Mouse (Mus musculus): ENCODE data around the gene Wnk1. TPM values are rescaled to one million over a fixed set of nuclear protein-coding genes. Genes with fewer than 3 reads are reported as not detected.
"Not testable (repeated sequence)": the region's sequence is repeated elsewhere in the genome, so short reads cannot be mapped to it uniquely, and the experiment has no call there.

Gene Wnk1
- total RNA-seq (2021), result 183 and 192 TPM in 2 replicates
- long read RNA-seq, experiment 1, partial matches to known transcripts, result 2 of 19 reads
- long read RNA-seq, experiment 1, other reads (novel, unspliced or antisense), result 17 of 19 reads
- long read RNA-seq, experiment 2, partial matches to known transcripts, result 0 of 11 reads
- long read RNA-seq, experiment 2, other reads (novel, unspliced or antisense), result 11 of 11 reads

- peak; percentile 98 for DNase-seq
These were observed at the start of gene Wnk1 for GRCm38 (mm10) chr6:120038366-120039255. Gene Wnk1, minus strand, starts transcription at chr6:120038672.

- not testable (repeated sequence) for DNase-seq
These were observed 48.6 kb upstream of the Wnk1 start for GRCm38 (mm10) chr6:120087041-120087440.

DNA sequence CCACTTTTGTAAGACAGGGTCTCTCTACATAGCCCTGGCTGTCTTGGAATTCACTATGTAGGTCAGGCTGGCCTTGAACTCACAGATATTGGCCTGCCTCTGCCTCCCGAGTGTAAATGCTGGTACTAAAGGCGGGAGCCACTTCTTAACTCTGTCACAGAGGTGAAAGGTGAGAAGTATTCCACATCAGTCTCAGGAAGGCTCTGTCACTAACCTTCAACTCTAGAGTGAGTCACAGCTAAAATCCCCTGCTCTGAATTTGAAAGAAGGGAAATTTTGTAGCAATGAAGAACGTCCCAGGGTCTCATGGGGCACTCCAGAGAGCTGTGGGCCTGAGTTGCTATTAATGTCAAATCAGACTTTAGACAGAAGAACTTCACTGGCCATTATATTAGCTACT, 47.4 kb upstream of the Wnk1 start:
- no peak for DNase-seq

DNA sequence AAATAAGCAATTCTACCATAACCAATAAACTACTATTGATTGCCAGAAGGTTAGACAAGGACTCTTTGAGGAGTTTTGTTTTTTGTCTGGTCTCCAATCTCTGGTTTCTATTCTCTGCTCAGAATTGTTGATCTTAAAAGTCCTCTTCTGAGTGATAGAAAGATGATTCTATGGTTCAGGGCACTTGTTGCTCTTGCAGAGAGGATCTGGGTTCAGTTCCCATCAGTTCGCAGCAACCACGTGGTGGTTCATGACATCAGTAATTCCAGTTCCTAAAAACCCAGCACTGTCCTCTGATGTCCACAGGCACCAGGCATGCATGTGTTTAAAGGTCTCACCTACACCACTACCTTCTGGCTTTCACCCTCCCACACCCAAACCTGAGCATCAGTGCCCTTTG, 46.5 kb upstream of the Wnk1 start:
- no peak for DNase-seq

- DNase-seq, result no peak
These were observed 45.0 kb upstream of the Wnk1 start for GRCm38 (mm10) chr6:120083442-120083841.

DNA sequence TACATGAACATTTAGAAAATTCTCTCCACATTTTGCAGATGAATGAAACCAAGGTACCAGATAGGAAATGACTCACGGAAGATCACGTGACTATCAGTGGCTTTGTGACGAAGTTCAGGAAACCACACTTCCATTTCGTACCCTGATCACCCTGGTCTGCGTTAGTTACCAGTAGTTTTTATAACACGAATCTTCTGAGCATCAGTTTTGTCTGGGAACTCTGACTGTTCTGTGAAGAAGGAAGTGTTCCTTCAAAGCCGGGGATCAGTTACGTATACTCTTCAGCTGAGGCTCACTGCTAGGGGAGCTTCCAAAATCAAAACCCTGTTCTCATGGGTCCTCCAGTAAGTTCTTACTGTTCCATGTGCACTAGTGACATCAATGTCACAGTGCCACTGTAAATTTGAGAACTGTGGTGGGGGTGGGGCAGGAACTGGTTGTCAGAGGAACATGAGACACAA, 44.5 kb upstream of the Wnk1 start:
- DNase-seq, result no peak

GRCm38 (mm10) chr6:120082251-120082950, 43.9 kb upstream of the Wnk1 start:
- DNase-seq, result no peak

DNA sequence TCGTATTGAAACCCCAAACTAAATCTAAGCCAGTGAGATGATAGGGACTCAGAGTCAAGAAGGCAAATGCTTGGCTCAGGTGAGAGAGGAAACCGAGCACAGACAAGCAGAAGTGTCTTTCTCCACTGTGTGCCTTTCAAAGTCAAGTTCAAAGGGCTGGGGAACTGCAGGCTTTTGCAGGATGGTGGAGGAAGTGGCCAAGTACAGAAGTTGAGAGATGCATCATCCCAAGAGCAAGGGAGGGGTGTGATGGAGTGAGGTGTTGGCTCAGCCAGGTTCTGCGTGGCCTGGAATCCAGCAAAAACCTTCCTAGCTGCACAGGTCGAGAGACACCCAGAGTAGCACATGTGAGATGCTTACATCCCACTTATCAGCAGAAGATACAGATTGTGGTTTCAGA, 43.0 kb upstream of the Wnk1 start:
- no peak for DNase-seq

DNA sequence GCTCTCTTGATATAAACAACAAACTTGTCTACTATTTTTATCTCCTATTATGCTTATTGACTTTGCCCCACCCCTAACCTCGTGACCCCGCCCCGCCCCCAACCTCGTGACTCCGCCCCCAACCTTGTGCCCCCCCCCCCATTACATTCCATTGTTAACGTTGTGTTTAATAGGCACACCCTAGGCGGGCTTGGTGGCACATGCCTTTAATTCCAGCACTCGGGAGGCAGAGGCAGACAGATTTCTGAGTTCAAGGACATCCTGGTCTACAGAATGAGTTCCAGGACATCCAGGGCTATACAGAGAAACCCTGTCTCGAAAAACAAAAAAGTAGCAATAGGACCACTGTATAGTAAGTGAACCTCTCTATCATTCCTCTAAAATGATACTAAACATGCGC, 41.1 kb upstream of the Wnk1 start:
- DNase-seq, result no peak

DNA sequence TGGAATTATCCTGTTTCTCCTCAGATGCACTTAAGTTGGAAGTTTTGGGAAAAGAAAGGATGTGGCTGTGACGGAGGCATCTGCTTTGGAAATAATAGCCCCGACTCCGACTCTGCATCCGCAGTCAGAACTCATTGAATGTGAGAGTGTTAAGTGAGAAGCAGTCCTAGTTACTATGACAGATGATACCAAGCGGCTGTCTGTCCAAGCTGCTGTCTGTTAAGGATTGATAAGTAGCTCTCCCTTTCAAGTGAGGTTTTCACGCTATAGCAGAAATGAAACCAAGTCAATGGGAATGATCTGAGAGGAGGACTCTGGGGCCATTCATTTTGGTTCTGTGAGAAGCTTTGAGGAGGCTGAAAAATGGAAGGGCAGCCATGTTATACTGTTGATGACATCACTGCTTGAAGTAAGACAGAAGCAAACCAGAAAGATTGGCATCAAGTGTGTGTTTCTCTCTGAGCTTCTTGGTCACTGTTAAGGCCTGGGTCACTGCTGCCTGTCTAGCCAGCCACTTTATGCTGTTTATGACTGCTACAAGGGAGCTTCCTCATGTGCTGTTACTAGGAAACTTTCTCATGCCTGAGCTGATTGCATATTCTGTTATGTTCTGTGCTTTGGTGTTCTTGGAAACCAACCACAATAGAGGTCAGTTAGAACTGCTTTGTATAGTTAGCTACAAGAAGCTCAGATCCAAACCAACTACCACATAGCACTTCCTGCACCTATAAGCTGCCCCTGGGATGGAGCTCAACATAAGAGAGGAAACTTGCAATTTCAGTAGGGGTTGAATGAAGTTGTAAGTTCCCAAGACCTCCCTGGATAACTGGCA, 38.4 kb upstream of the Wnk1 start:
- DNase-seq, result no peak

- DNase-seq, result no peak
These were observed 34.2 kb upstream of the Wnk1 start for GRCm38 (mm10) chr6:120072630-120073029.

- DNase-seq, result no peak
These were observed 31.1 kb upstream of the Wnk1 start for GRCm38 (mm10) chr6:120069546-120069945.

DNA sequence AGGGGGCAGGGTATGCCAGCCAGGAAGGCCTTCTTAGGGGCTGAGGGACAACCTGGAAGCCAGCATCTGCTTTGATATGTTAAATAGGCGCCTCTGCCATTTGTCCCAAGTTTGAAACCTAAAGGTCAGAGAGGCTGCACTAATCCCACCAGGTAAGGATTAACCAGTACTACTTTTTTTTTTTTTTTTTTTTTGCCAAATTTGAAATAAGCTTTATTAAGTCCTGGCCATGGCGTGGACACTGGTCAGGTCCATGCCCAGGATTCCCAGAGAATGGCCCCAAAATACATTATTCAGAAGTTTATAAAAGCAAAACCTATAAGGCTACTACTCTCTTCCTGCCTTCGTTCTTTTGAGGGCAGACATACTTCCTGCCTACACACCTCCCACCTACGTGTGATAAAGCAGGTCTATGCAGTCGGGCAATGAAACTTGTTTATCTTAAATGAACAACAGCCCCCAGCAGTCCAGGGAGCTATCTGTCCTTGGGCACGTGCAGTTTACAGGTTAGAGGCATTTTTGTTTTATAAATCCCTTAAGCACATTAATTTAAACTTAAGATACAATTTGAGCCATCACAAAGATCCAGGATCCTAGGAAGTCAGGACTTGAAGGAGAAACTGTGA, 27.2 kb upstream of the Wnk1 start:
- DNase-seq, result no peak

DNA sequence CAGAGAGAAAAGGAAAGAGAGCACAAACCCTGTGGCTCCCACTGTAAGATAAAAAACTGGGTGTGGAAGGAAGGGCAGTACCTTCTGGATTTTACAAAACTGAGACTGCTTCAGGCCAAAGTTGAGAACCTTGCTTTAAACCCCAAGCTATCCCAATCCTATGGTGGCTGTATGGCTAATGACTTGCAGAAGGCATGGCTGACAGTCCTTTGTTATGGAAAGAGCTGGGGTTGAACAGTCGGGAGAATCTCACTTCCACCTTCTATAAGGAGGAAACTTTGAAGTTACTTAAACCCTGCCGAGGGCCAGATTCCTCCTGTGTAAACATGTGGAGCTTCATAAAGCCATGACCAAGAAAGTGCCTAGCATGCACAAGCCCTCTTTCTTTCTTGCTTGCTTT, 26.2 kb upstream of the Wnk1 start:
- DNase-seq, result no peak

DNA sequence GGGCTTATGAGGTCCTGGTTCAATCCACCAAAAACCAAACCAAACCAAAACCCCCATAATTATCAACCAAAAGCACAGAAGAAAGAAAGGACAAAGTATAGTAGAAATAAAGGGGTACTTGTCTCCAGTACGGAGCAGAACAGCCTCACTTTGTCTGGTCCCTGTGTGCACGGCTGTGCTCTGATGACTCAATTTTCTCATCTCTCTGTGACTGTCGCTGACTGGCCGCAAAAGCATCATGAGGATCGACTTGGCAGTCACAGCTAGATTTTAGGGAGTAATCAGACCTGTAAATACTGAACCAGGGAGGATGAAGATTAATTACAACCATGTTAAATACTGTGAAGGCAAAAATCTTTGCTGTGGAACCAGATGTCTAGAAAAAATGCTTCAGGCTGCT, 24.5 kb upstream of the Wnk1 start:
- no peak for DNase-seq

DNA sequence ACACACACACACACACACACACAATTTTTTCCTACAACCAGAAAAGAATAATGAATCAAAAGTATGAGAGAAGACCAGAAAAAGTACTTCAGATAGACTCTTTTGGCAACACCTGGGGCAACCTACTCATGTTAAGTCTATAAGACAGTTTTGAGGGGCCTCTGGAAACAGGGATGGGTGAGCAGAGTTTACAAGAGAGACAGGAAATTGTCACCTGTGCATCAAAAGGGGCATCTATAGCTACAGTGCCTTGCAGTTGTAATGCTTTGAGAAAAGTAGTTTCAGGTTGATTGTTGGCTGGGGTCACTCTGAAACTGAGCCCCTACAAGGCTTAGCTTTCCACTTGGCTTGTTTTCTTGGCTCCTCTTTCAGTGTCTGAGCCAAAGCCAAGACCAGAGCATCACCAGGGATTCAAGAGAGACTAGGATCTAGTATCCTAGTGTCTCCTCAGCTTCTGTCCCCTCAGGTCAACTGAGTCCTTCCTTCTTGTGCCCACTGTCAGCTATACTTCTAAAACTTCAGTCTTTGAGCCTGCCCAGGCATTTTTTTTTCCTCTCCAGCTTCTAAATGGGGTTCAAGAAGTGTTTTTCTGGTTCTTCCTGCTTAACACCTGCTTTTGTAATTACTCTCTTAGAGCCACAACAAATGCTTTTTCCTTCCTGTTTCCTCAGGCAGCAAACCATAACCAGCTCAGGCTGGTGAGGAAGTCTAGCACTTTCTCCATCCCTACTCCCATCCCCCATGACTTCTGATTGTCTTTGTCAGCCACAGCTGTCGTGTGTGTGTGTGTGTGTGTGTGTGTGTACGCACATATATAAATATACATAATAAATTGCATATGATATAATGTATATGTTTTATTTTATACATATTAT, 17.4 kb upstream of the Wnk1 start:
- DNase-seq, result no peak

- no peak for DNase-seq
These were observed 15.9 kb upstream of the Wnk1 start for GRCm38 (mm10) chr6:120054412-120054811.

GRCm38 (mm10) chr6:120047705-120048292, 9.3 kb upstream of the Wnk1 start:
- DNase-seq, result no peak

DNA sequence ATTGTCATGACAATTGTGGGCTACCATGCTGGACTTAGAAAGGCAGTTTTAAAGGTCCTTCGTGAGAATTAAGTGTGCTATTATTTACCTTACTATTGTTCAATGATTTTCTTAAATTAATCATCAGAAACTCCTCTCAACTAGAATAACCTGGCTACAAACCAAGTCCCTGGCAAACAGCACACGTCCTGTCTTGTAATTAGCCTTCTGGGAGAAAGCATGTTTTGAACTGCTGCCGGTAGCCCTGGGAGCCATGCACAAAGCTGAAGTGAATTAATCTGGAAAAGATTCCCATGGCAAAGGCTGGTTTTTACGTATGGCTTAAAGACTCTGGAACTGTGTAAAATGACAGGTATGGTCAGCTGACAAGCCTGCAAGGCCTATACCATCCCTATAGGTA, 6.9 kb upstream of the Wnk1 start:
- no peak for DNase-seq

GRCm38 (mm10) chr6:120042632-120043220, 4.3 kb upstream of the Wnk1 start:
- no peak for DNase-seq

All from adrenal gland, postnatal 14 days (tissue).